Mouse (Mus musculus) embryonic stem cell, embryonic (primary cell): Measurements from ENCODE around the gene Atp13a3.
"Not testable (repeated sequence)": the region's sequence is repeated elsewhere in the genome, so short reads cannot be mapped to it uniquely, and the experiment has no call there.

ENCODE experiments used
- CTCF ChIA-PET, 4 experiments: fragments of 300-600 bp in 2 of 4; fragments of 350-600 bp in 2 of 4; sonication (Branson Sonifier 250); formaldehyde crosslinking; loops; one replicate each; lab custom pipeline; 2022; ENCODE audit warnings: inconsistent platforms in 2 of 4; lab: Charles Lee
- POLR2A ChIA-PET, 4 experiments: fragments of 300-600 bp in 2 of 4; fragments of 350-600 bp in 2 of 4; sonication (Branson Sonifier 250); formaldehyde crosslinking; loops; one replicate each; lab custom pipeline; 2022; ENCODE audit warnings: antibody characterized with exemption in 4 of 4, inconsistent platforms in 1 of 4; lab: Charles Lee

Gene Atp13a3

GRCm38 (mm10) chr16:30387871-30388460, 17.8 kb downstream of the Atp13a3 start:
- POLR2A ChIA-PET = interaction anchor here (0.6 to 3.0 kb wide), 37 partner anchors 9 to 348 kb away, joined by 3 to 20 read pairs (median 5); partner anchors contain the start of gene Atp13a3 (in 1 of the 4)
- CTCF ChIA-PET = interaction anchor here in 2 of 4 experiments (0.5 to 2.1 kb wide), 3 partner anchors 14 to 306 kb away, joined by 5 to 20 read pairs (median 7); no protein-coding TSS in a partner anchor

GRCm38 (mm10) chr16:30386911-30387439, 18.8 kb downstream of the Atp13a3 start:
- CTCF ChIA-PET = no interaction called here
- POLR2A ChIA-PET = interaction anchor here (0.6 to 4.0 kb wide), 13 partner anchors 9 to 245 kb away, joined by 3 to 18 read pairs (median 4); no protein-coding TSS in a partner anchor

- ChIA-PET CTCF (no interaction called here), POLR2A (interaction anchor here in 2 of 4 experiments (0.9 to 4.0 kb wide), 7 partner anchors 10 to 129 kb away, joined by 3 to 18 read pairs (median 5); partner anchors contain the start of gene Atp13a3 (in 1 of the 2))
These were observed 20.2 kb downstream of the Atp13a3 start for GRCm38 (mm10) chr16:30385531-30385930.

- ChIA-PET POLR2A (interaction anchor here in 3 of 4 experiments (0.7 to 2.5 kb wide), 4 partner anchors 9 to 133 kb away, joined by 3 to 18 read pairs (median 4); no protein-coding TSS in a partner anchor), CTCF (interaction anchor here in 1 of 4 experiments (1.1 to 1.4 kb wide), 2 partner anchors 139 to 144 kb away, joined by 3 read pairs; no protein-coding TSS in a partner anchor)
These were observed 29.5 kb downstream of the Atp13a3 start for GRCm38 (mm10) chr16:30376237-30376636.

- CTCF ChIA-PET = interaction anchor here in 3 of 4 experiments (0.6 to 2.0 kb wide), 8 partner anchors 86 to 599 kb away, joined by 3 to 8 read pairs (median 4); no protein-coding TSS in a partner anchor
- POLR2A ChIA-PET = interaction anchor here in 3 of 4 experiments (0.6 to 2.5 kb wide), 6 partner anchors 11 to 48 kb away, joined by 3 to 18 read pairs (median 3); no protein-coding TSS in a partner anchor
These were observed 30.8 kb downstream of the Atp13a3 start for GRCm38 (mm10) chr16:30374927-30375326.

GRCm38 (mm10) chr16:30374266-30374665, 31.5 kb downstream of the Atp13a3 start:
- CTCF ChIA-PET = interaction anchor here in 1 of 4 experiments (0.6 to 2.0 kb wide), 6 partner anchors 15 to 598 kb away, joined by 4 to 8 read pairs (median 5); no protein-coding TSS in a partner anchor
- POLR2A ChIA-PET = interaction anchor here in 3 of 4 experiments (0.6 to 1.5 kb wide), 7 partner anchors 10 to 48 kb away, joined by 3 to 6 read pairs (median 4); no protein-coding TSS in a partner anchor

- POLR2A ChIA-PET = interaction anchor here in 2 of 4 experiments (0.6 to 2.3 kb wide), 8 partner anchors 9 to 76 kb away, joined by 3 to 5 read pairs (median 4); no protein-coding TSS in a partner anchor
- CTCF ChIA-PET = interaction anchor here (0.6 to 1.9 kb wide), 6 partner anchors 16 to 690 kb away, joined by 3 to 6 read pairs (median 3); no protein-coding TSS in a partner anchor
These were observed 32.5 kb downstream of the Atp13a3 start for GRCm38 (mm10) chr16:30373286-30373685.

- CTCF ChIA-PET = no interaction called here
- POLR2A ChIA-PET = interaction anchor here in 1 of 4 experiments (0.6 kb wide), 2 partner anchors 95 to 205 kb away, joined by 3 to 6 read pairs; no protein-coding TSS in a partner anchor
These were observed 38.4 kb downstream of the Atp13a3 start for GRCm38 (mm10) chr16:30367395-30367794.

- POLR2A ChIA-PET = interaction anchor here in 2 of 4 experiments (0.6 to 1.0 kb wide), 2 partner anchors 19 to 25 kb away, joined by 3 to 4 read pairs; no protein-coding TSS in a partner anchor
- CTCF ChIA-PET = no interaction called here
These were observed 41.2 kb downstream of the Atp13a3 start for GRCm38 (mm10) chr16:30364604-30365003.

GRCm38 (mm10) chr16:30362528-30362927, 43.2 kb downstream of the Atp13a3 start:
- POLR2A ChIA-PET = interaction anchor here in 2 of 4 experiments (0.6 to 1.3 kb wide), 6 partner anchors 8 to 56 kb away, joined by 3 to 4 read pairs (median 3); no protein-coding TSS in a partner anchor
- CTCF ChIA-PET = interaction anchor here in 1 of 4 experiments (0.6 kb wide), 1 partner anchor 145 kb away, joined by 3 read pairs; no protein-coding TSS in a partner anchor

- CTCF ChIA-PET = not testable (repeated sequence)
- POLR2A ChIA-PET = interaction anchor here in 2 of 4 experiments (0.9 to 1.7 kb wide), 8 partner anchors 9 to 199 kb away, joined by 3 to 5 read pairs (median 4); partner anchors contain the start of gene Lrrc15 (in 1 of the 2)
These were observed 52.3 kb downstream of the Atp13a3 start for GRCm38 (mm10) chr16:30353489-30353888.

- ChIA-PET POLR2A (interaction anchor here in 1 of 4 experiments (0.5 to 1.0 kb wide), 5 partner anchors 13 to 379 kb away, joined by 3 to 4 read pairs (median 3); no protein-coding TSS in a partner anchor), CTCF (interaction anchor here (0.5 to 1.6 kb wide), 21 partner anchors 8 to 580 kb away, joined by 3 to 7 read pairs (median 4); no protein-coding TSS in a partner anchor)
These were observed 91.5 kb downstream of the Atp13a3 start for GRCm38 (mm10) chr16:30314236-30314635.

- ChIA-PET CTCF (interaction anchor here in 2 of 4 experiments (0.6 to 1.2 kb wide), 3 partner anchors 19 to 228 kb away, joined by 3 read pairs; no protein-coding TSS in a partner anchor), POLR2A (interaction anchor here (1.1 to 4.5 kb wide), 9 partner anchors 7 to 252 kb away, joined by 3 to 25 read pairs (median 8); partner anchors contain the start of gene Lrrc15 (in 1 of the 4))
These were observed 95.1 kb downstream of the Atp13a3 start, which contains the start of gene Gp5 for GRCm38 (mm10) chr16:30310647-30311046. Gene Gp5 (minus strand): TSS chr16:30310779.

GRCm38 (mm10) chr16:30310171-30310515, 95.6 kb downstream of the Atp13a3 start:
- ChIA-PET CTCF (interaction anchor here in 3 of 4 experiments (0.6 to 2.3 kb wide), 4 partner anchors 18 to 210 kb away, joined by 3 to 9 read pairs (median 4); no protein-coding TSS in a partner anchor), POLR2A (interaction anchor here (0.9 to 4.5 kb wide), 15 partner anchors 8 to 253 kb away, joined by 3 to 25 read pairs (median 8); partner anchors contain the start of gene Lrrc15 (in 1 of the 4))

- POLR2A ChIA-PET = interaction anchor here (0.7 to 4.5 kb wide), 51 partner anchors 8 to 652 kb away, joined by 3 to 25 read pairs (median 5); partner anchors contain the start of gene Lrrc15 (in 3 of the 4)
- CTCF ChIA-PET = interaction anchor here (0.7 to 2.3 kb wide), 20 partner anchors 7 to 211 kb away, joined by 3 to 13 read pairs (median 4); partner anchors contain the start of gene Lrrc15 (in 1 of the 4)
These were observed 96.2 kb downstream of the Atp13a3 start for GRCm38 (mm10) chr16:30309395-30310170.

GRCm38 (mm10) chr16:30308616-30309394, 97.0 kb downstream of the Atp13a3 start:
- ChIA-PET CTCF (interaction anchor here (0.7 to 2.3 kb wide), 23 partner anchors 8 to 362 kb away, joined by 3 to 13 read pairs (median 4); partner anchors contain the start of gene Lrrc15 (in 3 of the 4)), POLR2A (interaction anchor here (0.5 to 4.5 kb wide), 59 partner anchors 9 to 1254 kb away, joined by 3 to 25 read pairs (median 5); partner anchors contain the start of gene Lrrc15 (in 3 of the 4))
